Mouse (Mus musculus) heart, embryonic 14.5 days (tissue): ENCODE results near the gene Rin3. TPM values are rescaled to one million over a fixed set of nuclear protein-coding genes. Genes with fewer than 3 reads are reported as not detected.

Source experiments
- ATAC-seq: fragments of 200-750 bp; cut with Nextera tagmentation; 2 replicates; pipeline ENCODE4 v1.8.0; 2017; ENCODE audit warnings: low read depth, moderate TSS enrichment; ENCODE audit not compliant: insufficient number of reproducible peaks, insufficient read depth, low FRiP score
- H3K27ac ChIP-seq, 2 experiments: fragments of 200-500 bp in 1 of 2; fragments of 300-500 bp in 1 of 2; sonication (generic) in 1 of 2; replicated peaks in 1 of 2; 2 replicates each; pipeline ENCODE4 v1.5.1; 2012 to 2014; ENCODE audit warnings: low read depth in 2 of 2, low read length in 2 of 2, control low read depth in 1 of 2, mild to moderate bottlenecking in 1 of 2, mixed read lengths in 1 of 2; ENCODE audit not compliant: control insufficient read depth in 1 of 2, insufficient read depth in 1 of 2
- H3K27me3 ChIP-seq: fragments of 300-500 bp; sonication (generic); 2 replicates; pipeline ENCODE4 v1.6.1; 2014; ENCODE audit warnings: mild to moderate bottlenecking, low read length, control low read depth; ENCODE audit not compliant: control insufficient read depth, insufficient read depth
- H3K36me3 ChIP-seq: fragments of 300-500 bp; sonication (generic); 2 replicates; pipeline ENCODE4 v1.6.1; 2014; ENCODE audit warnings: mild to moderate bottlenecking, control low read depth, low read length, mixed read lengths; ENCODE audit not compliant: control insufficient read depth, insufficient read depth
- H3K4me1 ChIP-seq, 2 experiments: fragments of 200-500 bp in 1 of 2; fragments of 300-500 bp in 1 of 2; sonication (generic) in 1 of 2; 2 replicates each; pipeline ENCODE4 v1.6.1; 2012 to 2014; ENCODE audit warnings: low read length in 2 of 2, control low read depth in 1 of 2, mixed read lengths in 1 of 2; ENCODE audit not compliant: control insufficient read depth in 2 of 2, insufficient read depth in 2 of 2
- H3K4me2 ChIP-seq: fragments of 300-500 bp; sonication (generic); 2 replicates; pipeline ENCODE4 v1.6.1; 2014; ENCODE audit warnings: mild to moderate bottlenecking, low read length
- H3K4me3 ChIP-seq, 2 experiments: fragments of 200-500 bp in 1 of 2; fragments of 300-500 bp in 1 of 2; sonication (generic) in 1 of 2; 2 replicates each; pipeline ENCODE4 v1.5.1; 2012 to 2014; ENCODE audit warnings: low read length in 2 of 2, mild to moderate bottlenecking in 2 of 2, control low read depth in 1 of 2, low read depth in 1 of 2, moderate library complexity in 1 of 2; ENCODE audit not compliant: control insufficient read depth in 1 of 2, insufficient read depth in 1 of 2
- H3K9ac ChIP-seq: fragments of 300-500 bp; sonication (generic); 2 replicates; pipeline ENCODE4 v1.6.1; 2014; ENCODE audit warnings: mild to moderate bottlenecking, low read length
- H3K9me3 ChIP-seq: fragments of 300-500 bp; sonication (generic); 2 replicates; pipeline ENCODE4 v1.6.1; 2016; ENCODE audit warnings: low read length, control low read depth; ENCODE audit not compliant: control insufficient read depth
- WGBS: fragments of 180-500 bp; shearing (Covaris S2); extraction: QIAGEN DNeasy Blood & Tissue Kit; methylation state at CpG from one replicate; pipeline ENCODE4 v1.1.7; 2014; 5-methylcytosine and 5-hydroxymethylcytosine counted together
- polyA plus RNA-seq: library from polyadenylated mRNA; unstranded; fragments of >200 nt; fragmentation: Nextera tagmentation; extraction: Ambion mirVana; gene quantifications from 2 replicates; pipeline ENCODE4 v1.2.1, GENCODE M21; 2014

Rin3 gene
- polyA plus RNA-seq, 1 experiment from 2014 or later: 11.8 TPM

GRCm38 (mm10) chr12:102280867-102281503, 1.9 kb upstream of the Rin3 start:
- Histone ChIP-seq H3K4me3 (no peak overlapping the region), H3K36me3 (no peaks in the 10 kb centered on the region), H3K27ac (no peak overlapping the region), H3K27me3 (no peaks in the 10 kb centered on the region), H3K9ac (no peak overlapping the region), H3K4me2 (no peak overlapping the region), H3K4me1 (peaks cover 19 to 29% of the 10 kb centered on the region in 2 experiments), H3K9me3 (peaks cover 8% of the 10 kb centered on the region; the same call in 1 of the 2 replicates)
- WGBS: 46% methylated on average over 7 of the region's 7 CpGs
- no peak for ATAC-seq

- no peak for ATAC-seq
- peaks cover 8% of the 10 kb centered on the region; the same call in 1 of the 2 replicates for H3K9me3 ChIP-seq
- no peak overlapping the region for H3K9ac ChIP-seq
- no peak overlapping the region for H3K27ac ChIP-seq
- peak overlapping the region; percentile 77 for H3K4me2 ChIP-seq
- H3K4me3 ChIP-seq: no peak overlapping the region
- peaks cover 31 to 40% of the 10 kb centered on the region in 2 experiments for H3K4me1 ChIP-seq
- H3K36me3 ChIP-seq: no peaks in the 10 kb centered on the region
- WGBS: 72% methylated on average over 2 of the region's 2 CpGs
- H3K27me3 ChIP-seq: no peaks in the 10 kb centered on the region
Observed at GRCm38 (mm10) chr12:102282126-102282525, 722 bp upstream of the Rin3 start.

- 3% methylated on average over 22 of the region's 24 CpGs for WGBS
- peak; percentile 41; the same call in 1 of the 2 replicates for ATAC-seq
- Histone ChIP-seq H3K9me3 (peaks cover under 1% of the 10 kb centered on the region; the same call in 1 of the 2 replicates), H3K4me3 (peak overlapping the region; percentile 61 to 86), H3K27ac (peak overlapping the region; percentile 81 to 83), H3K27me3 (no peaks in the 10 kb centered on the region), H3K4me2 (peak overlapping the region; percentile 77), H3K4me1 (peaks cover 43 to 55% of the 10 kb centered on the region in 2 experiments), H3K36me3 (no peaks in the 10 kb centered on the region), H3K9ac (peak overlapping the region; percentile 78)
Observed at GRCm38 (mm10) chr12:102283483-102284266, 827 bp downstream of the Rin3 start.

- peaks cover 43 to 59% of the 10 kb centered on the region in 2 experiments for H3K4me1 ChIP-seq
- H3K36me3 ChIP-seq: no peaks in the 10 kb centered on the region
- H3K4me2 ChIP-seq: peak overlapping the region; percentile 77
- H3K4me3 ChIP-seq: peak overlapping the region; percentile 61 to 86
- WGBS: 2% methylated on average over 9 of the region's 9 CpGs
- no peak for ATAC-seq
- peak overlapping the region; percentile 78 for H3K9ac ChIP-seq
- peak overlapping the region; percentile 81 to 83 for H3K27ac ChIP-seq
- no peaks in the 10 kb centered on the region for H3K27me3 ChIP-seq
- no peaks in the 10 kb centered on the region for H3K9me3 ChIP-seq
Observed at GRCm38 (mm10) chr12:102284267-102284610, 1.4 kb downstream of the Rin3 start.

GRCm38 (mm10) chr12:102284618-102285159, 1.8 kb downstream of the Rin3 start:
- ATAC-seq: no peak
- peak overlapping the region in 1 of 2 experiments; percentile 81; a peak in 2 of 4 replicates for H3K27ac ChIP-seq
- H3K4me1 ChIP-seq: peaks cover 43 to 59% of the 10 kb centered on the region in 2 experiments
- H3K9ac ChIP-seq: peak overlapping the region; percentile 78
- no peaks in the 10 kb centered on the region for H3K9me3 ChIP-seq
- peak overlapping the region; percentile 16 to 61; a peak in 2 of 4 replicates for H3K4me3 ChIP-seq
- H3K36me3 ChIP-seq: peaks cover 2% of the 10 kb centered on the region; the same call in 1 of the 2 replicates
- H3K27me3 ChIP-seq: no peaks in the 10 kb centered on the region
- peak overlapping the region; percentile 77 for H3K4me2 ChIP-seq
- 37% methylated on average over 3 of the region's 3 CpGs for WGBS

- no peak overlapping the region; a peak in 1 of 4 replicates for H3K27ac ChIP-seq
- peaks cover 8% of the 10 kb centered on the region for H3K36me3 ChIP-seq
- ATAC-seq: no peak
- H3K4me3 ChIP-seq: no peak overlapping the region; a peak in 1 of 4 replicates
- peak overlapping the region; percentile 77 for H3K4me2 ChIP-seq
- no peak overlapping the region; the same call in 1 of the 2 replicates for H3K9ac ChIP-seq
- H3K9me3 ChIP-seq: no peaks in the 10 kb centered on the region
- WGBS: 66% methylated on average over 6 of the region's 6 CpGs
- peaks cover 43 to 59% of the 10 kb centered on the region in 2 experiments for H3K4me1 ChIP-seq
- no peaks in the 10 kb centered on the region for H3K27me3 ChIP-seq
Observed at GRCm38 (mm10) chr12:102285318-102285717, 2.5 kb downstream of the Rin3 start.

GRCm38 (mm10) chr12:102285779-102286178, 2.9 kb downstream of the Rin3 start:
- peaks cover 43 to 59% of the 10 kb centered on the region in 2 experiments for H3K4me1 ChIP-seq
- no peaks in the 10 kb centered on the region for H3K27me3 ChIP-seq
- H3K9ac ChIP-seq: no peak overlapping the region
- peak overlapping the region; percentile 77; the same call in 1 of the 2 replicates for H3K4me2 ChIP-seq
- peaks cover 9% of the 10 kb centered on the region for H3K36me3 ChIP-seq
- peak overlapping the region; percentile 22 to 76; a peak in 3 of 4 replicates for H3K27ac ChIP-seq
- no peak overlapping the region for H3K4me3 ChIP-seq
- ATAC-seq: no peak
- WGBS: 66% methylated on average over 5 of the region's 5 CpGs
- H3K9me3 ChIP-seq: no peaks in the 10 kb centered on the region
